Mouse (Mus musculus) monocyte, adult 5-6 weeks (primary cell): ENCODE data around the gene Pira2. TPM values are rescaled to one million over a fixed set of nuclear protein-coding genes. Genes with fewer than 3 reads are reported as not detected.
"Not testable (repeated sequence)": the region's sequence is repeated elsewhere in the genome, so short reads cannot be mapped to it uniquely, and the experiment has no call there.

Experiments
- ATAC-seq: fragments of 153-309, 156-312 bp; replicated peaks from 2 replicates; pipeline ENCODE4 v1.8.0; 2017; ENCODE audit warnings: mild to moderate bottlenecking; ENCODE audit not compliant: low TSS enrichment, insufficient number of reproducible peaks, severe bottlenecking, poor library complexity, low FRiP score
- total RNA-seq: library from RNA; stranded (forward); fragments of 200-1000, 200-491, 200-594 nt; gene quantifications from 3 replicates; pipeline ENCODE4 v1.2.3, GENCODE M21; 2017

The Pira2 gene
- total RNA-seq, result 4.7 to 22.8 TPM (median 10.7 TPM) in 3 replicates

DNA sequence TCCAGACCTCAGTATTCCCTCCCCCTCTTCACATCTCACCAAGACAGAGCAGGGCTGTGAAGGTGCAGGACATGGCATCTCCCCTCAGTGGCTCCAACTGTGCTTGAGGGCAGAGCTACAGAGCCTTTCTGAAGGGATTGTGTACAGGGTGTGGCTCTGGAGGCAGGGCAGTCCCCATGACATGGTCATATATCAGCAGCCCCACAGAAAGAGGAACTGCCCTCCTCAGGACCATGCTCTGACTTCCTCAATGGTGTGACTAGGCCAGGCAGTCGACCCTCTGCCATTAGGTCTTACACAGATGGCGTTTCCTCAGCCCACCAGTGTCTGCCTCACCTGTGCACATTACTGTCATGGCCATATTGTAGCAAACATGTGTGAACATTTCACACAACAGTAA, at the start of gene Pira2:
Pira2 (minus strand) TSS at position 101 of the 400 bp plus-strand sequence.
- not testable (repeated sequence) for ATAC-seq

DNA sequence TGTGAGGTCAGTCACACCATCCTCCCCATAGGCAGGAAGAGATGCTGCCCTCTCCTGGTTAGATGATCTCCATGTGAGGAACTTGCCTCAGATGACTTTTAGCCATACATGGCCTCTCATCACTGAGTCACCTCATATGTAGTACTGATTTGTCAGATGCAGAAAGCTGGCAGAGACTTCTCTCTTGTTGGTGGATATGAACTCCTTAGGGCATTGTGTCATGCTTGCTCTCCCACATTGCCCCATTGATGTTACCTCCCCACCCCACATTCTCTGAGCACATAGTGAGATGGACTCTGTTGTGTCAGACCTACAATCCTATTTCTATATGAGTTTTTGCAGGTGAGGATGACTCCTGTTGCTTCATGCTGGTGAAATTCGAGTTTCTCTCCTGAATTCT, 30.2 kb upstream of the Pira2 start:
- ATAC-seq, result peak; percentile 61; the same call in 1 of the 2 replicates

DNA sequence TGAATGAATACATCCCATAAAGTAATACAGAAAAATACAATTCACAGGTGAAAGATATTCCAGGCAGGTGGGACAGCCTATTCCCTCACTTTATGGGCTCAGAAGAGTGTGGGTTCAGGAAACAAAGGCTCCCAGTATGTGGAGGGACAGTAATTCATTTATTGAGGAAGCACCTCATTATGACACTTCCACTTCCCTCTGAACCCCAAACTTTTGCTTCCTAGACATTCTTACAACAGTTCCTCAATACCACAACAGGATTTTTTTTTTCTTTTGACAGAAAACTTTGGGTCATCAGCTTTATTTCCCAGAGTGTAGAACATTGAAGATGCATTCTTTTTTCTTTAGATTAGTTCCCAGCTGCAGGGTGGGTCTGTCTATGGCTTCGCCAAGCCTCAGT, 7.0 kb downstream of the Pira2 start:
- not testable (repeated sequence) for ATAC-seq

DNA sequence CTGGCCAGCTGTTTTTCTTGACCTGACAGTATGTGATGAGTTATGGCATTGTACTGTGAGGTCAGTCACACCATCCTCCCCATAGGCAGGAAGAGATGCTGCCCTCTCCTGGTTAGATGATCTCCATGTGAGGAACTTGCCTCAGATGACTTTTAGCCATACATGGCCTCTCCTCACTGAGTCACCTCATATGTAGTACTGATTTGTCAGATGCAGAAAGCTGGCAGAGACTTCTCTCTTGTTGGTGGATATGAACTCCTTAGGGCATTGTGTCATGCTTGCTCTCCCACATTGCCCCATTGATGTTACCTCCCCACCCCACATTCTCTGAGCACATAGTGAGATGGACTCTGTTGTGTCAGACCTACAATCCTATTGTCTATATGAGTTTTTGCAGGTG, 14.2 kb downstream of the Pira2 start:
- peak; percentile 66; the same call in 1 of the 2 replicates for ATAC-seq

DNA sequence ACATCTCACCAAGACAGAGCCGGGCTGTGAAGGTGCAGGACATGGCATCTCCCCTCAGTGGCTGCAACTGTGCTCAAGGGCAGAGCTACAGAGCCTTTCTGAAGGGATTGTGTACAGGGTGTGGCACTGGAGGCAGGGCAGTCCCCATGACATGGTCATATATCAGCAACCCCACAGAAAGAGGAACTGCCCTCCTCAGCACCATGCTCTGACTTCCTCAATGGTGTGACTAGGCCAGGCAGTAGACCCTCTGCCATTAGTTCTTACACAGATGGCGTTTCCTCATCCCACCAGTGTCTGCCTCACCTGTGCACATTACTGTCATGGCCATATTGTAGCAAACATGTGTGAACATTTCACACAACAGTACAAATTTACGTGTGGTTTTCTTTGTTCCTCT, 19.3 kb downstream of the Pira2 start, which contains the start of gene Gm15448:
Gm15448 (minus strand) TSS at position 89 of the 400 bp plus-strand sequence.
- peak; percentile 35; the same call in 1 of the 2 replicates for ATAC-seq

DNA sequence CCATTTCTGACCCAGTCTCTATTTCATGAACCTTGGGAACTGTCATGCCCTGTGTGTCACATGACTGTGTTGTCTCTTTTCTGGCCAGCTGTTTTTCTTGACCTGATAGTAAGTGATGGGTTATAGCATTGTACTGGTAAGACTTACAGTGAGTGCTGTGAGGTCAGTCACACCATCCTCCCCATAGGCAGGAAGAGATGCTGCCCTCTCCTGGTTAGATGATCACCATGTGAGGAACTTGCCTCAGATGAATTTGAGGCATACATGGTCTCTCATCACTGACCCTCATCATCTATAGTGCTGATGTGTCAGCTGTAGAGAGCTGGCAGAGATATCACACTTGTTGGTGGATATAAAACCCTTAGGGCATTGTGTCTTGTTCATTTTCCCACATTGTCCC, 32.9 kb downstream of the Pira2 start:
- ATAC-seq, result not testable (repeated sequence)

DNA sequence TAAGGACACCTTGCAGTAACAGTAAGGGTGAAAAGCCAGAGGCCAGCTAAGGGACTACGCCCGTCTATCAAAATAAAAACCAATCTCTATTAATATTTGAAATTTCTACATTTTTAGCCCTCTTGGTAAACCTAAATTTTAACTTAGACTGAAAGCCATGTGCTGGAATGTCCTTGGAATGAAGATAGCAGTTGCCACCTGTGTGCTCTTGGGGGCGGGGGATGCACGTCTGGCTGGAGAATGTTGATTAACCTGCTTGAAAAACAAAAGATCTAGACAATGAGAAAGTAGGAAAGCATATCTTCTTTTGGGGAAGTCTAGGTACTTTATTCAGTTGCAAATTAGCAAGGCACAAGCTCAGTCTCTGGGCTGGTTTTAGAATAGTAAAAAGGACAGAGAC, 41.9 kb downstream of the Pira2 start:
- not testable (repeated sequence) for ATAC-seq

DNA sequence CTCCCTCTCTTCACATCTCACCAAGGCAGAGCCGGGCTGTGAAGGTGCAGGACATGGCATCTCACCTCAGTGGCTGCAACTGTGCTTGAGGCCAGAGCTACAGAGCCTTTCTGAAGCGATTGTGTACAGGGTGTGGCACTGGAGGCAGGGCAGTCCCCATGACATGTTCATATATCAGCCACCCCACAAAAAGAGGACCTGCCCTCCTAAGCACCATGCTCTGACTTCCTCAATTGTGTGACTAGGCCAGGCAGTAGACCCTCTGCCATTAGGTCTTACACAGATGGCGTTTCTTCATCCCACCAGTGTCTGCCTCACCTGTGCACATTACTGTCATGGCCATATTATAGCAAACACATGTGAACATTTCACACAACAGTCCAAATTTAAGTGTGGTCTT, 44.9 kb downstream of the Pira2 start:
- peak; percentile 84 for ATAC-seq

DNA sequence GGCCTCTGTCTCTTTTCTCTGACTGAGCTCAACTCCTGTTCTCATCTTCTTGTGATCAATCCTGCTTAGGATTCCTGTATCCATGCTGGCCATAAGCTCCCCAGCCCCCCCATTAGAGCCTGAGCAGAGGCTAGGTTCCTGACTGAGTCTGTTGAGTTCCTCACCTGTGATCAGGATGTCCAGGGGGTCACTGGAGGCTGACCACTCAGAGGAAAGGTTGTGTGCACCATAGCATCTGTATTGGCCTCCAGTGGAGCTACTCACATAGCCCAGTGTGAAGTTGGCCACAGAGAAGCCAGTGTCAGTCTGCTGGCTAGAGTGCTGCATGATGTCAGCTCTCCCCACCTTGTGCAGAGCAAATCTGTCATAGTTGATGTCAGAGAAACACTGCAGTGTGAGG, 48.6 kb downstream of the Pira2 start:
- not testable (repeated sequence) for ATAC-seq

Other genes starting within 250 kb of the Pira2 start
- gene Oscar, start 228.9 kb downstream of the Pira2 start, total RNA-seq, result not detected in 3 replicates
- gene Ndufa3, start 227.7 kb downstream of the Pira2 start, total RNA-seq, result 163 to 226 TPM (median 220 TPM) in 3 replicates
- gene Tfpt, start 215.1 kb downstream of the Pira2 start, total RNA-seq, result 20.6 to 34.9 TPM (median 28.7 TPM) in 3 replicates
- gene Prpf31, start 215.1 kb downstream of the Pira2 start, total RNA-seq, result 50.9 to 63.8 TPM (median 57.8 TPM) in 3 replicates
- 19.8 to 52.4 TPM (median 24.8 TPM) in 3 replicates for gene Cnot3, start 199.8 kb downstream of the Pira2 start, total RNA-seq
- gene Leng1, start 179.2 kb downstream of the Pira2 start, total RNA-seq, result 6.4 to 10.3 TPM (median 6.6 TPM) in 3 replicates
- gene Tmc4, start 167.5 kb downstream of the Pira2 start, total RNA-seq, result 1.5 to 7.6 TPM (median 2.0 TPM) in 3 replicates
- gene Tsen34, start 152.2 kb downstream of the Pira2 start, total RNA-seq, result 17.0 to 28.1 TPM (median 19.7 TPM) in 3 replicates
- 26.7 to 36.8 TPM (median 36.4 TPM) in 3 replicates for gene Mboat7, start 151.5 kb downstream of the Pira2 start, total RNA-seq
- 1,184 to 2,050 TPM (median 1,737 TPM) in 3 replicates for gene Rps9, start 141.1 kb downstream of the Pira2 start, total RNA-seq
- 111 to 159 TPM (median 138 TPM) in 3 replicates for gene Pirb, start 124.7 kb downstream of the Pira2 start, total RNA-seq
- 3.1 to 10.7 TPM (median 9.4 TPM) in 3 replicates for gene Gm15448, start 19.4 kb downstream of the Pira2 start, total RNA-seq
- 5.2 to 14.5 TPM (median 10.1 TPM) in 3 replicates for gene Gm14548, start 53.1 kb upstream of the Pira2 start, total RNA-seq
- 3.5 to 19.0 TPM (median 14.2 TPM) in 3 replicates for gene Lilra6, start 70.5 kb upstream of the Pira2 start, total RNA-seq
- 201 to 374 TPM (median 334 TPM) in 3 replicates for gene Lair1, start 218.2 kb upstream of the Pira2 start, total RNA-seq